In the genomic region with DNA sequence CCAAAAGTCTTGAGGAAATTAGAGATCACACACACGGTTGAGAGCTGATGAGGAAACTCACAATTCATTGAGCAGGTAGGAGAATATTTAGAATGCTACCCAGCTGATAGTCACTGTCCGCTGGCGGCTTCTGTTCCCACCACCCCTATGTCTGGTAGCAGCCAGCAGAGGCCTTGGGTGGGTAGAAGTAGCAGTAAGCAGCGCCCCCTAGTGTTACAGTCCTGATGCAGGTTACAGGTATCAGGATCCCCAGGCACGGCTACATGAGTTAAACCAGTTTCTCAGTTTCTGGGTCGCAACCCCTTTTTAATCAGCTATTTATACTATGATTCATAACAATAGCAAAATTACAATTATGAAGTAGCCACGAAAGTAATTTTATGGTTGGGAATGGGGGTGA, we compare ENCODE assay signal across 13 mouse cellular contexts.
DNase-seq lines count a peak whose midpoint lies in the region; ATAC-seq and TF ChIP-seq lines count a peak whose summit lies in the region.
"Had no signal": no experiment of that assay in that cellular context is flagged by ENCODE, and none has a peak within 500 bp of the region (broad histone marks: within the 10 kb centered on the region; RNA-seq: fewer than 3 reads in every experiment).

No protein-coding gene starts in this region.

- no peaks in the 10 kb centered on the region for H3K36me3 ChIP-seq in heart, adult 2 months (ENCODE audit: control insufficient read depth, insufficient read depth, low read length)
- no peaks in the 10 kb centered on the region for H3K36me3 ChIP-seq in G1E (replicated peaks)
- H3K36me3 ChIP-seq: embryonic facial prominence, embryonic 13.5 days; neural tube, embryonic 15.5 days had no signal

- TF ChIP-seq CTCF in heart, adult 2 months (IDR thresholded peaks at IDR 0.05), result peak; percentile 25; the same call in 1 of the 2 replicates
- 0 out of 2 replicates have a peak, but pooled peaks have one; percentile 17 for TF ChIP-seq CTCF in G1E (IDR thresholded peaks at IDR 0.05; ENCODE audit: low read depth, low read length)

- no peak for TF ChIP-seq POLR2A in heart, adult 2 months (IDR thresholded peaks at IDR 0.05; ENCODE audit: insufficient read depth, low read depth, low read length)

- no peak overlapping the region for H3K4me3 ChIP-seq in heart, adult 2 months
- H3K4me3 ChIP-seq in G1E (ENCODE audit: low read depth, low read length), result no peak overlapping the region
- H3K4me3 ChIP-seq: embryonic facial prominence, embryonic 13.5 days; megakaryocyte, embryonic 14.5 days; neural tube, embryonic 15.5 days had no signal

- DNase-seq in heart, adult 2 months, result no peak
- no peak for DNase-seq in heart, adult 11 months
- DNase-seq in lung, postnatal 36 days, result peak; percentile 7
- DNase-seq in lung, postnatal 25 days (ENCODE audit: low spot score), result no peak
- DNase-seq in G1E (ENCODE audit: low spot score), result no peak
- DNase-seq in testis, postnatal 14 days (ENCODE audit: low spot score), result peak; percentile 39
- DNase-seq in frontal cortex, postnatal 14 days (ENCODE audit: low spot score in 2 of 2), result no peak
- no peak for DNase-seq in spleen, postnatal 14 days (ENCODE audit: low spot score in 2 of 2)
- DNase-seq: cerebellum, adult 11-12 months; retina, postnatal 1 day had no signal

- 75% methylated on average over 7 of the region's 7 CpGs for WGBS in heart, adult 2 months

- intact Hi-C loops in heart, adult 2 months (cut with DNase I), result no loop called here

- H3K9ac ChIP-seq in heart, adult 2 months (ENCODE audit: low read depth, low read length), result no peak overlapping the region
- H3K9ac ChIP-seq: embryonic facial prominence, embryonic 13.5 days; neural tube, embryonic 15.5 days had no signal

- no peaks in the 10 kb centered on the region for H3K79me2 ChIP-seq in heart, adult 2 months (replicated peaks; ENCODE audit: control insufficient read depth, insufficient read depth, low read length)

- H3K9me3 ChIP-seq in G1E (replicated peaks), result no peaks in the 10 kb centered on the region
- H3K9me3 ChIP-seq: embryonic facial prominence, embryonic 13.5 days had no signal

- no peak overlapping the region for H3K27ac ChIP-seq in heart, adult 2 months
- H3K27ac ChIP-seq: embryonic facial prominence, embryonic 13.5 days; neural tube, embryonic 15.5 days had no signal

- H3K27me3 ChIP-seq in heart, adult 2 months (ENCODE audit: control insufficient read depth, insufficient read depth, low read length), result no peaks in the 10 kb centered on the region
- peaks cover 4% of the 10 kb centered on the region; the same call in 1 of the 2 replicates for H3K27me3 ChIP-seq in G1E (ENCODE audit: insufficient read depth, low read length)
- H3K27me3 ChIP-seq: embryonic facial prominence, embryonic 13.5 days; megakaryocyte, embryonic 14.5 days; neural tube, embryonic 15.5 days had no signal

- H3K4me1 ChIP-seq in heart, adult 2 months (ENCODE audit: control insufficient read depth, insufficient read depth, low read length), result no peaks in the 10 kb centered on the region
- no peaks in the 10 kb centered on the region for H3K4me1 ChIP-seq in G1E (ENCODE audit: insufficient read depth, low read depth, low read length)
- H3K4me1 ChIP-seq: embryonic facial prominence, embryonic 13.5 days; megakaryocyte, embryonic 14.5 days; neural tube, embryonic 15.5 days had no signal

- TF ChIP-seq EP300 in heart, adult 2 months (IDR thresholded peaks at IDR 0.05; ENCODE audit: insufficient read depth, low read depth, low read length), result no peak

- ATAC-seq in G1E (ENCODE audit: extremely low read depth, insufficient number of reproducible peaks, low FRiP score, poor library complexity, severe bottlenecking), result no peak

Comparison
In these comparisons a context has a peak if more than half of its experiments do, and no peak if none do; other contexts are left out.
1. DNase-seq: peak in lung, postnatal 36 days (single experiment) and testis, postnatal 14 days (single experiment); none in heart, adult 2 months (0 of 2), heart, adult 11 months (single experiment), lung, postnatal 25 days (single experiment), G1E (single experiment), frontal cortex, postnatal 14 days (0 of 2) and spleen, postnatal 14 days (0 of 2).